Mouse (Mus musculus): ENCODE measurements around the gene Brsk2.

Gene Brsk2

DNA sequence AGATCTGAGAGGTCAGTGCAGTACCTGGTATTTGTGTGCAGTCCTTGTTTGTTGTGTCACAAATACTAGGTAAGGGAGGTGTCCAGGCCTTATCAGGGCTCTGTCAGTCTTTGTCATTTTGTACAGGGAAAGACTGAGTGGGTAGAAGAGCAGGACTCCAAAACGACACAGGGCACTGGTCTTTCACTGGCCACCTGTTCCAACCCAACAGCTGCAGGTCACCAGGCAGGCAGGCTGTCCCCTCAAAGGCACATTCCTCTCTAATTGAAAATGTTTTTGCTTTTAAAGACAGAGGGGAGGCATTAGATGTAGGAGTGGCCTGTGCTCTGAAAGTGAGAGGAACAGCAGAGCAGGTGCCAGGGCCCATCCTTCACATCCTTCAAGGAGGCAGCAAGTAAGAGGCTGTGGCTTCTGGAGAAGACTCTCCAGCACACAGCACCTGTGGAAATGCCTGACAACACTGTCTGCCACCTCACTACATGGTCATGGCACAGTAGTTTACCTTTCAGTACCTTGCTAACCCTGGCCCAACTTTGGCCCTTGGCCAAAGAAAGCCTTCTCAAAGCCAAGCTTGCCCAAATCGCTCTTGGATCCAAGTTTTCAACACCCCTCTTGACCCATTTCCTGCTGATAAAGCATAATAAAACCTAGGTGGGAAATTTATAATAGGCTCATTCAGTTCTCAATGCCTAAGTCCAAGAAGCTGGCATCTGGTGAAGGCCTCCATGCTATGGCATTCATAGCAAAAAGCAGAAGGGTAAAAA lies 85.7 kb downstream of the Brsk2 start:
- no peak for DNase-seq

DNA sequence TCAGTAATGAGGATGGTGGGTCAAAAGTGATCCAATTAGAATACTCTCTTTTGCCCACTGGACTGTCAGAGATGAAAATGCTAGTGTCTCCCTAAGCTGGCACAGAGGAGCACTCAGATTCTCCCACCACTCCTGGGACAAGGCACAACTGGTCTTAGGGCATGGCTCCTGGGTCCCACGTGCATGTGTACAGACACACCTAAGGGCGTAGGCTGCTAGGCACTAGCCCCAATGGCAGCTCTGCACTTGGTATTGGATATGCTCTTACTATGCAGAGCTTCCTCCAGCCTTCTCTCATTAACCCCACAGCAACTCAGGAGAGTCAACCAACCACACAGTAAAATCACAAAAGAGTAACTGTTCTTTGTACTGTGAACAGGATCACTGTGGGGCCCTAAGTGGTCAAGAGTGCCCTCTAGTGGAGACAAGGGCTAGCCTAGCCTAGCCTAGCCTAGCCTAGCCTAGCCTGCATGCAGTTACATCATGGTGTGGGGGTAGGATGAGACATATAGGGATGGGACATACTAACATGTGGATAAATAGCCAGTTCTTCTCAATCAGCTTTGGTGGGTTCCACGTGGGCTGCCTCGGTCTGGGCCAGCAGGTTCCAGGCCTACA lies 88.1 kb downstream of the Brsk2 start:
- peak; percentile 69 for DNase-seq

DNA sequence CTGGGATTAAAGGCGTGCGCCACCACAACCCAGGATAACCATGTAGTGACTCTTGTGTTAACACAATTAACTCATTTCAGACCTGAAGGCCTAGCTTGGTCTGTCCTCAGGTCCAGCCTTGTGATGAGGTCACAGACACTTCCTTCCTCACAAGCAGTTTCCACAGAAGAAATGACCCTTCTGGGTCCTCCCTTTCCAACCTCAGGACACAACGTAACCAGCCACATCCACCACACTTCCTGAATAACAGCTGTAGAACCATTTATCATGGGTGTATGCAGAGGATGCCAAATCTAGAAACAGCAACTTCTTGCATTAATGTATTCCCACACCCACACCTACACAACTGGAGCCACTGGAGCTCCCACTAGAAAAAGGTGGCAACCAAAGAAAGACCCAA lies 91.2 kb downstream of the Brsk2 start:
- no peak for DNase-seq

DNA sequence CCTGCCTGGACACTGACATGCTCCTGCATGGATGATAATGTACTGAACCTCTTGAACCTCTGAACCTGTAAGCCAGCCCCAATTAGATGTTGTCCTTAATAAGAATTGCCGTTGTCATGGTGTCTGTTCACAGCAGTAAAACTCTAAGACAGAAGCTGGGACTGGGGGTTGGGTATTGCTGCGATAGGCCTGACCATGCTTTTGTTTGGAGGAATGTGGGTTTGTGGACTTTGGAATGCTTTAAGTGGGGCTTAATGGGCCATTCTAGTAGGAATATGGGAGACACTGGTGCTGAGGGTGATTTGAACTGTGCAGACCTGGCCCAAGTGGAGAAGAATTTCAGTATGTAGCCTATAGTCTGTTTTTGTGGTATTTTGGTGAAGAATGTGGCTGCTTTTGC lies 95.8 kb downstream of the Brsk2 start:
- DNase-seq = no peak

GRCm38 (mm10) chr7:142045932-142046331 lies 96.4 kb downstream of the Brsk2 start:
- no peak for DNase-seq

- DNase-seq = no peak
Observed at GRCm38 (mm10) chr7:142050536-142050935, 101.0 kb downstream of the Brsk2 start.
